21 mouse cellular contexts compared by ENCODE assay signal in the genomic region with DNA sequence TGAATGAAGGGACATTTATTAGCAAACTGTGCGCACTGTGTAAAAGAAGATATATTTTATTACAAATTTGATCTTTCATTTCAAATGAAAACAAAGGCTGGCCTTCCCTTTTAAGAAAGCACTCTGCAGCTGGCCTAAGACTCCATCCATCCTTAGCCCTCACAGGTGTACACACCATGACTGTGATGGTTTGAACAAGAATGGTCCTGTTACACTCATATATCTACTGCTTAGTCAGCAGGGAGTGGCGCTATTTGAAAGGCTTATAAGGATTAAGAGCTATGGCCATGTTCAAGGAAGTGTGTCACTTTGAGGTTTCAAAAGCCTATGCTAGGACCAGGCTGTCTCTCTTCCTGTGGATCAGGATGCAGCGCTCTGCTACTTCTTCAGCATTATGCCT.
"Had no signal": no experiment of that assay in that cellular context is flagged by ENCODE, and none has a peak within 500 bp of the region (broad histone marks: within the 10 kb centered on the region; RNA-seq: fewer than 3 reads in every experiment).

No protein-coding gene starts in this region.

- H3K9me3 ChIP-seq: heart, embryonic 15.5 days; hindbrain, embryonic 13.5 days; hindbrain, embryonic 15.5 days; kidney, embryonic 15.5 days; limb, embryonic 10.5 days; limb, embryonic 12.5 days; liver, embryonic 13.5 days; liver, embryonic 15.5 days had no signal

- H3K4me3 ChIP-seq: heart, adult 2 months; heart, embryonic 13.5 days; heart, embryonic 15.5 days; hindbrain, embryonic 13.5 days; hindbrain, embryonic 15.5 days; kidney, embryonic 15.5 days; limb, embryonic 10.5 days; limb, embryonic 12.5 days; liver, embryonic 13.5 days; liver, embryonic 15.5 days had no signal

- H3K27ac ChIP-seq: heart, adult 2 months; hindbrain, embryonic 13.5 days; hindbrain, embryonic 15.5 days; hindbrain, postnatal 0 days; kidney, embryonic 15.5 days; kidney, postnatal 0 days; limb, embryonic 10.5 days; limb, embryonic 12.5 days; liver, embryonic 13.5 days; liver, embryonic 15.5 days had no signal

- H3K27me3 ChIP-seq: hindbrain, embryonic 13.5 days; hindbrain, embryonic 15.5 days; kidney, embryonic 15.5 days; limb, embryonic 12.5 days; liver, embryonic 13.5 days; liver, embryonic 15.5 days had no signal

- DNase-seq: kidney, adult 11 months; kidney, adult 2 months; kidney, adult 9 months; kidney, postnatal 14 days; kidney, postnatal 36 days; liver; liver, embryonic 13.5 days had no signal

- ATAC-seq: hindbrain, postnatal 0 days; intestine, embryonic 16.5 days had no signal

- H3K36me3 ChIP-seq: heart, embryonic 13.5 days; heart, embryonic 15.5 days; hindbrain, embryonic 15.5 days; kidney, embryonic 15.5 days; limb, embryonic 12.5 days; liver, embryonic 13.5 days; liver, embryonic 15.5 days had no signal

- H3K9ac ChIP-seq: heart, embryonic 13.5 days; heart, embryonic 15.5 days; hindbrain, embryonic 13.5 days; hindbrain, embryonic 15.5 days; kidney, embryonic 15.5 days; limb, embryonic 12.5 days; liver, embryonic 13.5 days; liver, embryonic 15.5 days had no signal

- H3K4me2 ChIP-seq: heart, embryonic 11.5 days; hindbrain, embryonic 13.5 days; hindbrain, embryonic 15.5 days; kidney, embryonic 15.5 days; limb, embryonic 12.5 days; liver, embryonic 11.5 days; liver, embryonic 13.5 days; liver, embryonic 15.5 days had no signal
